Mouse (Mus musculus) 3134 (cell line): ENCODE measurements around the gene Gm3448.
"Not testable (repeated sequence)": the region's sequence is repeated elsewhere in the genome, so short reads cannot be mapped to it uniquely, and the experiment has no call there.

Experiments
- DNase-seq: peaks from one replicate; pipeline ENCODE4 v3.0.0-alpha.2; 2011; ENCODE audit warnings: low spot score; ENCODE audit not compliant: insufficient read length; ENCODE audit errors: extremely low read depth

Gene Gm3448

GRCm38 (mm10) chr17:15041175-15041729, at the start of gene Gm3448, which contains the start of the genes Ermard and Tcte3:
Gene Gm3448, minus strand, starts transcription at chr17:15041537.
Gene Ermard, plus strand, starts transcription at chr17:15041208.
Gene Tcte3, minus strand, starts transcription at chr17:15041488.
- DNase-seq, result not testable (repeated sequence)

GRCm38 (mm10) chr17:15088591-15089001, 47.3 kb upstream of the Gm3448 start:
- no peak for DNase-seq

DNA sequence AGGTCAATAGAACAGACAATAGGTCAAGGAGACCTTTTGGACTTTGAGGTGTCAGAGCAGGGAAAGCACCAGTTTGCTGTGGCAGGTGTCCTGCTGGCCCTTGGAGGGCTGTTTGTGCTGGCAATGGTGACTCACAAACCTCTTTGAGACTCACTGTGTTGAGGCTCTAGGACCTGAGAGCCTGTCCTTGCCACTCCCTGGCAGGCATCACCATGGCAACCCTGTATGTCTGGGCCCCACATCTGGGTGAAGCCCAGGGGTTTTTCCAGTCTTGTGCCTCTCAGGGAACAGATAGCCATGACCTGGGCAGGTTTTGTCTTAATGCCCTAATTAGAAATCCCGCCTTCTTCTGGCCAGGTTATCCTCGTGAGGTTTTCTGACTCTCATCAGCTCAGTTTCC, 46.8 kb upstream of the Gm3448 start:
- DNase-seq, result no peak

- DNase-seq, result no peak
Observed at GRCm38 (mm10) chr17:15085006-15085405, 43.7 kb upstream of the Gm3448 start.

DNA sequence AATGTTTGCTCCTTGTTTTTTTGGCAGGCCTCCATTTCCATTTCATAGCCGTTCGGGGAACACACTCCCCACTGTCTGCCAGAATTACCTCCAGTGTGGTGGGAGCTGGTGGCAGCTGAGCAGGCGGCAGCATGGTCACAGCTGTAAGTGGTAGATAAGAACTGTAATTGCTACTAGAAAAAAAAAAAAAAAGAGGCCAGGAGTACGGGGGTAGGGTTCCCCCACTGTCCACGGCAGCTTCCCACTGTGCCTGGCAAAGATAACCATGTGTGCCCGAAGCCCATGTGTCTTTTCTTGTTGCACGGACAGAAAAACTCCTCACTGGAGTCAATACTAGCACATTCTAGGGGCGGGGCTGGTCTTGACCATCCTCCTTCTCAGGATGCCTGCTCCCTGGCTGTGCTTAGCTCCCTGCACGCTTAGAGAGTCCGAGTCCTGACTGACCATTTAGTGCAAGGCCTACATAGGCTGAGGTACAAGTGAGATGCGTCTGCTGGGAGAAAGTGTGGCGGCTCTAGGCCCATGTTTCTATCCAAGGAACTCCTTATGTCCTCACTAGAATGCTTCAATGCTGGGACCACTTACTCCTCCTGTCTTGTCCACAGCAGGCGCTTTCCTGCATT, 43.0 kb upstream of the Gm3448 start:
- DNase-seq, result no peak

DNA sequence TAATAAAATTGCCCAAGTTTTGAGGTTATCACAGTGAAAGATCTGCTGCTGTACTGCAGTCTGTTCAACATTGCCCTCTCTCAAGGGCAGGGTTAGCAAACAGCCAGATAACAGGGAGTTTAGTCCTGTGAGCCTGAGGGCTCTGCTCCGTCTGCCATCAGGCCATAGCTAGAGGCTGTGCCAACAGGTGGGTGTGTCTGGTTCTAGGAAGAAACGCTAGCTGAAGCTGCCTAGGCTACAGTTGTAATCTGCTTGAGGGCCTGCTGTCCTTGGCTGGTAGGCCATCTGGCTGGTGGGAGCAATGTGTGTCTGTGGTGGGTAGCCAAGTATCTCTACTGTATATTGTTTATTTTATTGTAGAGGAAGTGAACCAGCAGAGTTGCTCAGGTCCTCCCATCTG, 36.2 kb upstream of the Gm3448 start:
- no peak for DNase-seq

DNA sequence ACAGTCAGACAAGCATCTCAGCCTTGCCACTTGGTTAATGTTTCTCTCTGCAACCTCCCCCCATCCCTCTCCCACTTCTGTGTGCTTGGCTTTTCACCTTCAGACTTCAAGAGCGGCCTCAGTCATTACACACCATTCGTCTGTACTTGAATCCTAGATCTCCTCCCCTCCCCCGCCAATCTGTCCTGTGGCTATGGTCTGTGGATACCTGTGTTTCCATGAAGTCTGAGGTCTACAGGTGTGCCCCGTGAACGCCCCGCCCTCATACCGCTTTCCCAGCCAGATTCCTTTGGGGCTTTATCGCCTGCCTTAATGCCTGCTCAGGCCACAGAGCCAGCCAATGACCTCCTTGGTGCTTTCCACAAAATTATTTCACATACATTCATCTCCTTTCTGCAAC, 33.7 kb upstream of the Gm3448 start:
- no peak for DNase-seq

- DNase-seq, result no peak
Observed at GRCm38 (mm10) chr17:15072211-15072610, 30.9 kb upstream of the Gm3448 start.

DNA sequence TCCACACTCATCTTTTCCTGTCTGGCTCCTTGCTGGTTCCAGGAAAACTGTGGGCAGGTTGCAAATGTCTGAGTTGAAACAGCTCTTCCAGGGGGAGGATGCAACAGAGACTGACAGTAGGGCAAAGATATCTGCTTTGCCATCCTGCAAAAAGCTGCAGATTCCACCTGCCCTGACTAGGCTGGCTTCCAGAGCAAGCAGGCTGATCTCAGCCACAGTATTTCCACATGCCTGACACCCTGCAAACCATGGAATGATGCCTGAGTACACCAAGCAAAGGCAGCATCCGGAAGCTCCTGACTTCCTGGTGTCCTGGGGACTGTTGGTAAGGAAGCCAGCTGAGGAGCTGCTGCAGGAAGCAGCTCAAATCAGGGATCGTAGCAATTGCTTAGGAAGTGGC, 27.8 kb upstream of the Gm3448 start:
- DNase-seq, result no peak

- peak; percentile 63 for DNase-seq
Observed at GRCm38 (mm10) chr17:15068040-15068792, 26.9 kb upstream of the Gm3448 start.

GRCm38 (mm10) chr17:15066911-15067310, 25.6 kb upstream of the Gm3448 start:
- no peak for DNase-seq

DNA sequence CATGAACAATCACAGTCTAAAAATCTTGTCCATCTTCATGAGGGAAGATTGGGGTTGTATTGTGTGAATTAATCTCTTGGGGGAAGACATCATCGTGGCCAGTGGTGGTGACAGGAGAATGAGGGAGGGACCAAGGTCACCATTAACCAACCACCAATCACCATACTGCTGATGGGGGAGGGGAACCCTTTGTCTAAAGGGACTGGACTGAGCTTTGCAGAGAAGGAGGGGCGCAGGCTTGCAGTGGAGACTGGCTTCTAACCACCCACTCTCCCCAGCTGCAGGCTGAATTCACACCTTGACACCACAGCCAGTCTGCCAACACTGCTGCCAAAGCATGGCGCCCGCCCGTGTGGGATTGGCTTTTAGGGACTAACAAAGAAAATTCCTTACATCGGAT, 24.7 kb upstream of the Gm3448 start:
- no peak for DNase-seq

GRCm38 (mm10) chr17:15065391-15066024, 24.2 kb upstream of the Gm3448 start:
- peak; percentile 73 for DNase-seq

- DNase-seq, result no peak
Observed at GRCm38 (mm10) chr17:15060356-15060755, 19.0 kb upstream of the Gm3448 start.

DNA sequence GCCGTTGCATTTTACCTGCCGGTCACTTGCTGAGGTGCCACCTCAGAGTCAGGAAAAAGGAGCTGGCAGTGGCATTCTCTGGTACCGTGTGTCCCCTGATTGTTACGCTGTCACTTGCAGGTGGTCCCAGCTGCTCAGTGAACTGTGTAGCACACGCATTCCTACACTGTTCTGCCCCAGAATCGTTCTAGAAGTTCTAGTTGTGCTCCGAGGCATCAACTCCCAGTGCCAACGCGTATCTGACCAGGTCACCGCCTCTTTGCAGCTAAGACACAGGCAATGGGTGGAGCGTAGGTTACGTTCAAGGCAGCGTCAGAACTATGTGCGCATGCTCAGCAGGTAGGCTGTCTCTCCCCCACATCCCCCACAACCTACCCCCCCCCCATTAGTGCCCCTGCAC, 18.3 kb upstream of the Gm3448 start:
- no peak for DNase-seq

DNA sequence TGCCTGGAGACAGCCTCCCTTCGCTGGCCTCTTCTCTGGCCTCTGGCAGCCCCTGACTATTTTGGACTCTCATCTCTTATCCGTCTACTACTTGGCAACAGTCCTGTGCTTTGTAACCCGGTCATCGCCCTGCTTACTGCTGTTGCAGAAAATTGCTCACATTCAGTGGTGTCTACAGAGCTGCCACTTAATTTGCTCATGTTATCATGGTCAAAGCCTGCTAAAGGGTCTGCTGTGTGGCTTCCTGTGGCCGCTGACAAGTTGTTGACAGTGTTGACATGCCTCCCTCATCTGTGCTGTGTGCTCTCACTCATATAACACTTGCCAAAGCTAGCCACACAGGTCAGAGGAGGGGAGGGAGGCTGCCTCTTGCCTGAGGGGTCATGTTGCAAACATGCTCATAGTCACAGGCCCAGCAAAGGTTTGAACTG, 16.8 kb upstream of the Gm3448 start:
- DNase-seq, result no peak

GRCm38 (mm10) chr17:15055925-15056324, 14.6 kb upstream of the Gm3448 start:
- no peak for DNase-seq

GRCm38 (mm10) chr17:15053829-15054200, 12.5 kb upstream of the Gm3448 start:
- DNase-seq, result not testable (repeated sequence)

GRCm38 (mm10) chr17:15053183-15053828, 12.0 kb upstream of the Gm3448 start:
- not testable (repeated sequence) for DNase-seq

DNA sequence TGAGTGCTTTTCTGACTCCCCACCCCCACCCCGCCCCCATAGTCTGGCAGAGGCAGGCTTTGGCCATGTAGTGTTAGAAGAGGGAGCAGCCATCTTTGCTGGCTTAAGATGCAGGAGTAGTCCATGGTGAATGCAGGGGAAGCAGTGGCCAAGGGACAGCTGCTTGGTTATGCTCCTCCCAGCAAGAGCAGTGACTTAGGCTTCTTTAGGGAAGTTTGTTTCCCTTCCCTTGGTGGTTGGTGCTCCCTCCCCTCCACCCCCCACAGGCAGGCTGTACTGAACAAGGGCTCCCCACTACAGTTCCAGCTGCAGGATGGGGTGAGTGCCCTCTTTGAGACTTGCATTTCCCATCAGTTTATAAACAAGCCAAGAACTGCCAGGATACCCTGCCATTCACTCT, 11.4 kb upstream of the Gm3448 start:
- not testable (repeated sequence) for DNase-seq

DNA sequence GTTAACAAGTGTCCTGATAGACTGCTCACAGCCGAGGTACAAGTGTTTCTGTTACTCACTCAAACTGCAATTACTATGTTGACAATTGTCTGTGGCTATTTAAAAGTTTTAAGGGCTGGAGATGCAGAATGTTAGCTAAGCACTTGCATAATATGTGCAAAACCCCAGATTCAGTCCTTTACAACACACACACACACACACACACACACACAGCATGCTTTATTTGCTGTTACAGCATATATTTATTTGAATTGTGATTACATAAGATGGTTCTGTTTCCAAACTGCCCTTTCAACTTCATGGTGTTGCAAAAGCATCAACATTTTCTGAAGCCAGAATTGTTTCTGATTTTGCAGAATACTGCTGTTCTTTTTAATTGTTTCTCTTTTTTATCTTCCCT, 9.0 kb upstream of the Gm3448 start:
- DNase-seq, result not testable (repeated sequence)
